Mouse (Mus musculus) adrenal gland, adult 18-20 months (tissue): Measurements from ENCODE around the gene Prkra. TPM values are rescaled to one million over a fixed set of nuclear protein-coding genes. Genes with fewer than 3 reads are reported as not detected.

ENCODE experiments used
- DNase-seq, 2 experiments: peaks; one replicate each; pipeline ENCODE4 v3.0.0; 2021 to 2022; ENCODE audit warnings: low spot score in 2 of 2
- total RNA-seq, 2 experiments: library from RNA; stranded (reverse); gene quantifications; 1 replicate in 1 of 2; 2 replicates in 1 of 2; pipeline ENCODE4 v1.2.3; 2021

Gene Prkra
- total RNA-seq, 2 experiments from 2014 or later: 16.5 to 23.2 TPM

DNA sequence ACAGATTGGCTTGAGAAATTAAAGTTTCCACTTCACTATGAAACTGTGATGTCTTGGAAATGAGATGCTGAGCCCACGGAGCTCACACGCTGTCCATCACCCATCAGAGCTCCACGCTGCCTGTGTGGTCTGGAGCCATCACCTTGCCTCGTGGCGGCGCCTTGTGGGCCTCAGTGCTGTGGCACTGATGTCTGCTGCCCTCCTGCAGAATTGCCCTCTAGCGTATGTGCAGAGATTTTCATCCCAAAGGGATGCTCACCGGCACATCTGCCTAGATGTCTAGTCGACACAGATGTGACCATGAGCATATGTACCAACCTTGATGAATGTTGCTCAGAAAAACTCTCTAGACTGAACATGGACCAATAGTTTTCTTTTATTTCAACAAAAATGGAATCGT is 60.9 kb downstream of the Prkra start:
- DNase-seq: no peak

DNA sequence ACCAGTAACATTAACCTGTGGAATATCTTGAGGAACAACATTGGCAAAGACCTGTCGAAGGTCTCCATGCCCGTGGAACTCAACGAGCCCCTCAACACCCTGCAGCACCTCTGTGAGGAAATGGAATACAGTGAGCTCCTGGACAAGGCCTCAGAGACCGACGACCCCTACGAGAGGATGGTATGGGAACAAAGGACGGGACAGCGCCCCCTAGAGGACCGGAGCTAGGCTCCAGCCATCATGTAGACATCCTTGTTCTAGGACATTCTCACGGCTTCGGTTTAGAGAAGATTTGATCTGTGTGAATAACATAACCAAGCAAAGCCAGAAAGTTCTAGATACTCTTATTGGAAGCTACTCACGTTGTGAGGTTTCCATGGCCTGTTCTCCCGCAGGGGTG is 62.7 kb downstream of the Prkra start:
- DNase-seq: no peak

Other genes with a start within 250 kb of the Prkra start
- 10 to 100 TPM; 23.6 to 34.9 TPM for gene Osbpl6, start 241.5 kb downstream of the Prkra start, total RNA-seq
- gene Pjvk, start 461 bp upstream of the Prkra start, total RNA-seq: under 1 TPM in 1 of 2 experiments, not detected in 1; 0.74 TPM
- 10 to 100 TPM; 22.4 to 33.0 TPM for gene Fkbp7, start 25.1 kb upstream of the Prkra start, total RNA-seq
- 10 to 100 TPM; 39.1 to 56.4 TPM for gene Plekha3, start 27.3 kb upstream of the Prkra start, total RNA-seq